Mouse (Mus musculus): Measurements from ENCODE around the gene Zscan18. TPM values are rescaled to one million over a fixed set of nuclear protein-coding genes. Genes with fewer than 3 reads are reported as not detected.
"Not testable (repeated sequence)": the region's sequence is repeated elsewhere in the genome, so short reads cannot be mapped to it uniquely, and the experiment has no call there.

The Zscan18 gene
- 0.19 to 1.6 TPM (median 0.53 TPM) in 3 replicates for total RNA-seq (2017)

GRCm38 (mm10) chr7:12802866-12803726 is at the start of gene Zscan18:
Zscan18 (minus strand) TSS chr7:12803635.
- 0 out of 2 replicates have a peak, but pooled peaks have one; percentile 43 for ATAC-seq (replicated peaks; ENCODE audit: insufficient number of reproducible peaks, low FRiP score, low TSS enrichment, poor library complexity, severe bottlenecking)

DNA sequence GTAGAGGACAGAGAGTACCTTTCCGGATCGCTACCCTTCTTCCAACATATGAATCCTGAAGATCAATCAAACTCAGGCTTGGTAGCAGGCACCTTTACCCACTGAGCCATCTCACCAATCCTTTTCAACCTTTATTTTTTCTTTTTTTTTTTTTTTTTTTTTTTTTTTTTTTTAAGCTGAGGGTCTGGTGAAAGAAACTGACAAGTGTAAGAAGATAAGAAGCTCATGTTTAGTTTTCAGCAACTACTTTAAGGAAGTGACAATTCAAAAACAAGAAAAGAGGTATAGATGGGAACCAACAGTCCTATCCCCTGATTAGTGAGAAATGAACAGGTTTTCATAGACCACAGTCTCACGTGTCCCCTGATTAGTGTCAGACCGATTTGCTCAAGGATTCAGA is 32.3 kb upstream of the Zscan18 start:
- ATAC-seq (replicated peaks; ENCODE audit: insufficient number of reproducible peaks, low FRiP score, low TSS enrichment, poor library complexity, severe bottlenecking): no peak

DNA sequence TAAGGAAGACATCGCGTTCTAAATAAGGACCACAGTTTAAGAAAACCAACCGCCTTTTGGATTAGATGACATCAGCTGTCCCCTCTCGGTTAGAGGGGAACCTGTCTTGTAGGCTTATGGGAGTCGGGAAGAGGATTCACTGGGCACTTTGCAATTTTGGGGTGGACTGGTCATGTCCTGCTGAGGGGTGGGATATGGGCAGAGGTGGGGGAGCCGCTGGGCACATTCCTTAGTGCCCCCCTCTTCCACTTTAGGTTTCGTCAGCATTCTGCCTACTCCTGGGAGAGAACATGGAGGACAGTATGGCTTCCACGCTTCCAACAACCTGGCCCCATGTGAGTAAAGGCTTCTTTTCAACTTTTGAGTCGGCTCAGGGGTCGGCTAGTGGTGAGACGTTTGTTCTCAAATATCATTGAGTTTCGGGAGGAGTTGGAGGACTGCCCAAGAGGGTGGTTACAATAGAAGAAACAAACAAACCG is 31.8 kb upstream of the Zscan18 start:
- peak; percentile 27; the same call in 1 of the 2 replicates for ATAC-seq (replicated peaks; ENCODE audit: insufficient number of reproducible peaks, low FRiP score, low TSS enrichment, poor library complexity, severe bottlenecking)

- peak; percentile 96 for ATAC-seq (replicated peaks; ENCODE audit: insufficient number of reproducible peaks, low FRiP score, low TSS enrichment, poor library complexity, severe bottlenecking)
Observed at GRCm38 (mm10) chr7:12834162-12835120, 31.0 kb upstream of the Zscan18 start, which contains the start of gene Zfp110. Zfp110 (plus strand) TSS chr7:12834761.

- peak; percentile 94 for ATAC-seq (replicated peaks; ENCODE audit: insufficient number of reproducible peaks, low FRiP score, low TSS enrichment, poor library complexity, severe bottlenecking)
Observed at GRCm38 (mm10) chr7:12818521-12819295, 15.3 kb upstream of the Zscan18 start, which contains the start of gene Zfp329. Zfp329 (minus strand) TSS chr7:12818858.

GRCm38 (mm10) chr7:12815566-12815965 is 12.1 kb upstream of the Zscan18 start:
- no peak for ATAC-seq (replicated peaks; ENCODE audit: insufficient number of reproducible peaks, low FRiP score, low TSS enrichment, poor library complexity, severe bottlenecking)

GRCm38 (mm10) chr7:12803727-12804071 is 264 bp upstream of the Zscan18 start:
- ATAC-seq (replicated peaks; ENCODE audit: insufficient number of reproducible peaks, low FRiP score, low TSS enrichment, poor library complexity, severe bottlenecking): no peak

DNA sequence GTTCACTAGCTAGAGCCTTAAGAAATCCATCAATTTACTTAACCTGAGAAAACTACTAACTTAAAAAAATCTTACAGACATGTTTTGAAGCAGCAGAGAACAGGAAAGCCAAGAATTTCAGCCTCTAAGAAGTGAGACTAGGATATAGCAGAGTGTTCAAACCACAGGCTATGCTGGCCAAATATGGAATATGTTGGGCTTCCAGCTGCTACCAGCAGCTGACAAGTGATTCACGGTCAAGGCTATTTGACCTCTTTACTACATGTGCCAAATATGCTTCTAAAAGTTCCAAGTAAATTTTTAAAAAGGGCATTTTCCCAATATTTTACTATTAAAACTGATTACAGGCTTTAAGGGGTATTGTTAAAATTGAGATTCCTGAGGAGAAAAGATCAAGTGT is 3.9 kb downstream of the Zscan18 start:
- ATAC-seq (replicated peaks; ENCODE audit: insufficient number of reproducible peaks, low FRiP score, low TSS enrichment, poor library complexity, severe bottlenecking): no peak

DNA sequence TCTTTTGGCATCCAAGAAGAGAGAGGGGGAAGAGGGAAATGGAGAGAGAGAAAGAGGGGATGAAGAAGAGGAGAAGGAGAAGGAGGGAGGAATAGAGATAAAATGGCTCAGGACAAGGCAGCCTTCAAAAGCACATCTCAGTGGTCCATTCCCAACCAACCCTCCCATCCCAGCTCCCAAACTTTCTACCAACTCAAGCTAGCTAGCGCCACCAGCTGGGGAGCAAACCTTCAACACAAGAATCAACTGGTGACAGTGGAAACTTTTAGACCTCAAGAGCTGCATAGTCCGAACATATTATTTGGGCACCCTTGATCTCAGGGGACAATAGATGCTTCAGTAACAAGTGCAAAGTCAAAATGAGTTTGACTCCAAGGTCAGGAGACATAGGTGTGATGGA is 5.5 kb downstream of the Zscan18 start:
- ATAC-seq (replicated peaks; ENCODE audit: insufficient number of reproducible peaks, low FRiP score, low TSS enrichment, poor library complexity, severe bottlenecking): no peak

DNA sequence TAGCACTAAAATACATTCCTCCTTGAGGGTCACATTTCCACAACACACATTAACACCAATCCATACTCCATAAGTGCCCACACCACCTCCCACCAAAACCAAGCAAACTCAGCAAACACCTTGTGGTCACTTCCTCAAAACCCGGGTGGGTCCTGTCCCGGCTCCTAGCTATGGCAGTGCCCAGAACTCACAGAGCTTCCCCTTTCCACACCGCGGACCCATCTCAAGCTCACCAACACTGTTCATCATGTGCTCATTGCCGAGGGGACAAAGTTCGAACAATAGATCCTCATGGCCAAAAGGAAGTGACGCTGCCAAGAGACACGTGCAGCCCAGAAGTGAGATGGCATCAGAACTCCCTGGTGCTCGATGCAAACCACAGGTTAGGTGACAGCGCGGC is 10.8 kb downstream of the Zscan18 start:
- ATAC-seq (replicated peaks; ENCODE audit: insufficient number of reproducible peaks, low FRiP score, low TSS enrichment, poor library complexity, severe bottlenecking): not testable (repeated sequence)

GRCm38 (mm10) chr7:12788025-12788424 is 15.4 kb downstream of the Zscan18 start:
- no peak for ATAC-seq (replicated peaks; ENCODE audit: insufficient number of reproducible peaks, low FRiP score, low TSS enrichment, poor library complexity, severe bottlenecking)

DNA sequence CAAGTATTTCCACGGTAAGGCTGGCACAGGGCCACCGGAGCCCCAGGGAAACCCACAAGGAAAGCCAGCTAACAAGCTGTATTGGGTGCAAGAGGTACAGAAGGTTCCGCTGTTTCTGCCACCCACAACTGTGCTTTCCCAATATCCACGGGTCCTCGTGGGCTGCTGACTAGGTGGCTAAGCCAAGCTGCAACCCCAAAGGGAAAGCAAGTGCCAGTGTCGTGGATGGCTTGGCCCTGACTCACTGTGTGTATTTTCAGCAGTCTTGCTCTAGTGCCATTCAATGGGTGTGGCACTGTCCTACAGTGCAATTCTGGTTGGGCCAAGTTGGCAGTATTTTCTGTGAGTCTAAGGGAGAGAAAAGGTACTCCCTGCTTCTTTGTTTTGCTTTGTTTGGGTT is 16.1 kb downstream of the Zscan18 start:
- no peak for ATAC-seq (replicated peaks; ENCODE audit: insufficient number of reproducible peaks, low FRiP score, low TSS enrichment, poor library complexity, severe bottlenecking)

DNA sequence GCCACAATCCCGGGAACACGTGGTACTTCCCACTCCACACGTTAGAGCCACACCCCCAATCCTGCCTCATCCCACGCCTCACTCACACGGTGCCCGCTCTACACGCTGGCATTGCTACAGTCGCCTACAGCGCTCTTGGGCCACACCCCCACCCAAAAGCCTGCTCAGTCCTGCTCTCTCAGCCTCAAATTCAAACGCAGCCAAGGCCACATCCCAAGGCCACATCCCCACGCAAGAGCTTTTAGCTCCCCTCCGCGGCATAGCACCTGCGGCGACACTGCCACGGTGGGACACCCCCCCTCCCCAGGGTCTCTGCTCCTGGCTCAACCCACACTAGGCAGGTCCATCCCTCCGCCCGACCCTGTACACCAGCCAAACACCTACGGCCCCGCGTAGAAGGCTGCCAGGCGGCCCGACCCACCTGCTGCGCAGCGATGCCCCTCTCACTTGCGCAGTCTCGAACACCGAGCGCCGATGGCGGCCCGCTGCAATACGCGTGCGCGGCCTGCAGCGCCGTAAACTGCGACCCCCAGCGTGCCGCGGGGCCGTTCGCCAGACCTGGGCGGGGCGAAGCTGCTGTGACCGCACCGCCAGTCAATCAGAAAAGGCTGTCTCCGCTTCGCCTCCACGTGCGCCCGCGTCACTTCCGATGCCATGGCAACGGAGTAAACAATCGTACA is 23.1 kb downstream of the Zscan18 start:
- ATAC-seq (replicated peaks; ENCODE audit: insufficient number of reproducible peaks, low FRiP score, low TSS enrichment, poor library complexity, severe bottlenecking): peak; percentile 66; the same call in 1 of the 2 replicates

DNA sequence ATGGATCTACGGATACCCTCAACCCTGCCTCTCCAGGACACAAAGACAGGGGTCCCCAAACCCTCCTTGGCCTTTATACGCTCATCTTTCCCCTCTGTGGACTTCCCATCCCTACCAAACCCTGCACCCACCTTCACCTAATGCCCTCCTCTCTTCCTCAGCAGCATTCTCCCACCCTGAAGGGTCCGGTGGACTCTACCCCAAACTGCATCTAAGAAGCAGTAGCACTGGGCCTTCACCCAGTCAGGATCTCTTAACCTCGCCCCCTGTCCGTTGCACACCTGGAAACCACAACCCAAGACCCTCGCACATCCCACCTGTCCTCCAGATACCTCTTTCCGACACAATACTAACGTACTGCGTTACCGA is 23.7 kb downstream of the Zscan18 start:
- no peak for ATAC-seq (replicated peaks; ENCODE audit: insufficient number of reproducible peaks, low FRiP score, low TSS enrichment, poor library complexity, severe bottlenecking)

GRCm38 (mm10) chr7:12779141-12779540 is 24.3 kb downstream of the Zscan18 start:
- no peak for ATAC-seq (replicated peaks; ENCODE audit: insufficient number of reproducible peaks, low FRiP score, low TSS enrichment, poor library complexity, severe bottlenecking)

GRCm38 (mm10) chr7:12774606-12775005 is 28.8 kb downstream of the Zscan18 start:
- no peak for ATAC-seq (replicated peaks; ENCODE audit: insufficient number of reproducible peaks, low FRiP score, low TSS enrichment, poor library complexity, severe bottlenecking)

DNA sequence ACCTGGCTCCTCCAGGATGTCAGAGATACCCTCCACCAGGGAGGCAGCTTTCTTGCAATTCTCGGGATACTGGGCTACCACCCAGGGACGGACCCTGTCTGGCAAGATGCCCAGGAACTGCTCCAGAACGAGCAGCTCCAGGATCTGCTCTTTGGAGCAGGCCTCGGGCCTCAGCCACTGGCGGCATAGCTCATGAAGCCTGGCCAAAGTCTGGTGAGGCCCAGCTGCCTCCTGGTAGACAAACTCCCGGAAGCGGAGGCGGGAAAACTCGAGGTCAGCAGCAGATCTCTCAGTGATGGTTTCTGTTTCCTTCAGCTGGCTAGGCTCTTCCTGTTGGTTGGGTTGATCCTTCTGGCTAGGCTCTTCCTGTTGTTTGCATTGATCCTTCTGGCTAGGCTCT is 29.3 kb downstream of the Zscan18 start:
- ATAC-seq (replicated peaks; ENCODE audit: insufficient number of reproducible peaks, low FRiP score, low TSS enrichment, poor library complexity, severe bottlenecking): no peak

Data from monocyte, adult 5-6 weeks (primary cell).